Mouse (Mus musculus): ENCODE results near the gene Prm1.

Prm1 gene

DNA sequence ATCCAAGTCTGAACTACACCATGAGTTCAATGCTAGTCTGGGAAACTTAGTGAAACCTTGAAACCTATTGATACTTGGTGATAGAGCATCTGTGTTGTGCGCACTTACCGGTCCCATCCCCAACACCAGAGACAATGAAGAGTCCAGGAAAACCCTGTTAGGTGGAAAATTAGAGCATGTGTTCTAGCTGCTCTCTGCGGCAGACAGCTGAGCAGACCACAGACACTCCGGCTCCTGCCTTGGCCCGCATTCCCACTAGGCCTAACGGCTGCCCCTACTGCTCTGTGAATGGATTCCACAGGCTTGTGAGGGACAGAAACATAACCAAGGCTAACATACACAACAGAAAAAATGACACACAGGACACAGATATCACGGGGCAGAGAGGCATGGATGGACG, 32.1 kb downstream of the Prm1 start:
- CTCF ChIA-PET = interaction anchor here in 1 of 4 experiments (0.5 kb wide), 1 partner anchor 50 kb away, joined by 5 read pairs; no protein-coding TSS in a partner anchor
- POLR2A ChIA-PET = no interaction called here

DNA sequence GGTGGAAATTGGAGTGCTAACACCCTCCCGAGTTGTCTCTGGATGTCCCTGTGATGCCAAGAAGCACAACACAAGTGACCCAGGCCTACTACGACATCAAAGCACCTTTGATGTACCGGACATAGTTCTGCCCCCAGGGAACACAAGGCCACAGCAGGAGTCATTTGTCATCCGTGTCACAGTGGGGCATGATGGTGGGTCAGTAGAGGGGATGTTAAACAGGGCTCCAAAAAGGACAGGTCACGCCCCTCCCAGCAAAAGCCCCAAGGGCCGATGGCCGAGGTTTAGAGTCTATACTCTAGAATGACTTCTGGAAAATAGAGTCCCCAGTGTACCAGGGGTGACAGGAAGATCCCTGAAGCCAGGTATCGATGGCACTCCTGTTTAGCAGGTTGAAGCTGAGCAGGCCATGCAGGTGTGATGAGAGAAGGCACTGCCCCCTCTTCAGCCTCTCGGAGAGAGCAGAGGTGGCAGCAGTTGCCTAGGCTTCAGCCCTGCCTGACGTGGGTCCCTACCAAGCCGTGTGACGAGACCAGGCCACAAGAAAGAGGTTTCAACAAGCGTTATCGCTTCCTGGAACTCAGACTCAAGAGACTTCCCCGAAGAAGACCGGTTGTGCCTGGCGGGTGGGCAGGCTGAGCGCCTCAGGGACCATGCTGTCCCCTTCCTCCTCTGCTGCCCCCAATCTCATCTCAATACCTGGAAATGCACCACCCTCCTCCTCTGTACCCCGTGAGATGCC, 33.7 kb downstream of the Prm1 start:
- CTCF ChIA-PET = no interaction called here
- POLR2A ChIA-PET = no interaction called here

DNA sequence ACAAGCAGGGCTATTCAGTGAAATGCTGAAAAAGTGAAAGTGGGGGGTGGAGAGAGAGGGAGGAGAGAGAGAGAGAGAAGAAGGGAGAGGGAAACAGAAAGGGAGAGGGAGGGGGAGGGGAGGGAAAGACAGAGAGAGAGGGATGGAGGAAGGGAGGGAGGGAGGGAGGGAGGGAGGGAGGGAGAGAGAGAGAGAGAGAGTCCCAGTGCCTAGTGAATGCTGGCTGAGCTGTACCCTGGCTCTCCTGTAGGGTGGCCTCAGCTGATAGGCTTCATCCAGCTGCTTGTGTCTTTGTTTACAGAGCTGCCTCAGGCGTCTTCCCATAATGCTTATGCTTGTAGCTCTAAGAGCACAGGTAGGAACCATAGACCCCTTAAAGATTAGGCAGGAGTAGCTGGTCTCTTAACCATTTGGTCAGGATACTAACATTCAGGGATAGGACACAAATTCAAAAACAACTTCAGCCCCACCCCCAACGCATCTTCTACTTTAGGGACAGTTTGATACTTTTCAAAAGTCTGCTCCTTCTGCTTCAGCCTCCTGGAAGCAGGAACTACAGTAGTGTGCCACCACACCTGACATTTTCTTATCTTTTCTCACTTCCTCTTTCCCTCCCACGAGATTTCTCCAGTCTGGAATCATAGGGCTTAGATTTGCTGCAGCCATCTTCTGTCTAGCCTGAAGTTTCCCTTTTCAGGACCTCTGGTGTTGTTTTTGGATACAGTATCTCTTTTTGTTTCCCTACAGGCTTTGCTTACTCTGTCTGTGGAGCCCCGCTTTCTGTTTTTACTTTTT, 34.9 kb downstream of the Prm1 start:
- CTCF ChIA-PET = interaction anchor here in 3 of 4 experiments (0.5 to 1.4 kb wide), 5 partner anchors 10 to 205 kb away, joined by 3 to 5 read pairs (median 4); no protein-coding TSS in a partner anchor
- POLR2A ChIA-PET = interaction anchor here in 1 of 4 experiments (0.7 to 1.1 kb wide), 4 partner anchors 14 to 201 kb away, joined by 3 to 6 read pairs (median 3); partner anchors contain the start of gene Socs1

GRCm38 (mm10) chr16:10769661-10770060, 36.0 kb downstream of the Prm1 start:
- POLR2A ChIA-PET = interaction anchor here in 3 of 4 experiments (0.7 to 1.2 kb wide), 3 partner anchors 10 to 116 kb away, joined by 3 to 4 read pairs (median 3); no protein-coding TSS in a partner anchor
- CTCF ChIA-PET = interaction anchor here (0.6 to 1.4 kb wide), 7 partner anchors 12 to 430 kb away, joined by 3 to 4 read pairs (median 3); no protein-coding TSS in a partner anchor

GRCm38 (mm10) chr16:10768821-10769220, 36.8 kb downstream of the Prm1 start:
- ChIA-PET CTCF (interaction anchor here in 1 of 4 experiments (0.7 kb wide), 1 partner anchor 9 kb away, joined by 3 read pairs; no protein-coding TSS in a partner anchor), POLR2A (interaction anchor here in 1 of 4 experiments (1.2 kb wide), 1 partner anchor 9 kb away, joined by 3 read pairs; no protein-coding TSS in a partner anchor)

DNA sequence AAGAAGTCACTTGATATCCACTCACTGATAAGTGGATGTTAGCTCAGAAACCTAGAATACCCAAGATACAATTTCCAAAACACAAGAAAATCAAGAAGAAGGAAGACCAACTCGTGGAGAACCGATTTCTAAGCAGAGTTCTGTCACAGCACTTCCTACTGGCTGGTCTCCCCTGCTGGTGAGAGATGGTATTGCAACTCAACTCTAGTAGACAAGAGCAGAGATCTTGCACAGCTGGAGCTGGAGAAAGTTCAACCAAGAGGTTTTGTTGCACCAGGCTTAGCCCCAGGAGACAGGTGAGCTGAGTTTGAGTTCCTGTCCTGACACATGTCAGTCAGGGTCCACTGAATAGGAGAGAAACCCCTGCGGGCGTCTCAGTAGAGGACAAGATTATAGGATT, 38.5 kb downstream of the Prm1 start:
- POLR2A ChIA-PET = interaction anchor here in 1 of 4 experiments (1.0 kb wide), 1 partner anchor 127 kb away, joined by 3 read pairs; no protein-coding TSS in a partner anchor

DNA sequence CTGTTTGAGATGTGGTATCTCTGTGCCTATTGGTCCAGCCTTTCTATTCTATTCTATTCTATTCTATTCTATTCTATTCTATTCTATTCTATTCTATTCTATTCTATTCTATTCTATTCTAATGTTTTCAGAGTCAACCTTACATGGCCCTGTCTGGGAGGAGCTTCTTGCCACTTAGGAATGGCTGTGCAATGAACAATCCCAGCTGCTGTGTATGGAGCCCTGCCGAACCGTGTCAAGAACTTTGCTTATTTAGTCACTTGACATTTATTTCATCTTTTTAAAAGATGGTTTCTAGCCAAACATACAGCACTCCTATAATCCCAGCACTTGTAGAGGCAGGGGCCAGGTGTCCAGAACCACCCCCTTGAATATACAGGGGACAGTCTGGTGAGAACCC, 41.3 kb downstream of the Prm1 start:
- ChIA-PET CTCF (no interaction called here), POLR2A (interaction anchor here in 2 of 4 experiments (0.5 to 3.3 kb wide), 2 partner anchors 22 to 166 kb away, joined by 3 to 9 read pairs; no protein-coding TSS in a partner anchor)

More for the DNA sequence above, 38.5 kb downstream of the Prm1 start:
- CTCF ChIA-PET = interaction anchor here (0.6 to 1.2 kb wide), 10 partner anchors 15 to 506 kb away, joined by 3 to 5 read pairs (median 3); partner anchors contain the start of gene Tnp2 (in 1 of the 4)

DNA sequence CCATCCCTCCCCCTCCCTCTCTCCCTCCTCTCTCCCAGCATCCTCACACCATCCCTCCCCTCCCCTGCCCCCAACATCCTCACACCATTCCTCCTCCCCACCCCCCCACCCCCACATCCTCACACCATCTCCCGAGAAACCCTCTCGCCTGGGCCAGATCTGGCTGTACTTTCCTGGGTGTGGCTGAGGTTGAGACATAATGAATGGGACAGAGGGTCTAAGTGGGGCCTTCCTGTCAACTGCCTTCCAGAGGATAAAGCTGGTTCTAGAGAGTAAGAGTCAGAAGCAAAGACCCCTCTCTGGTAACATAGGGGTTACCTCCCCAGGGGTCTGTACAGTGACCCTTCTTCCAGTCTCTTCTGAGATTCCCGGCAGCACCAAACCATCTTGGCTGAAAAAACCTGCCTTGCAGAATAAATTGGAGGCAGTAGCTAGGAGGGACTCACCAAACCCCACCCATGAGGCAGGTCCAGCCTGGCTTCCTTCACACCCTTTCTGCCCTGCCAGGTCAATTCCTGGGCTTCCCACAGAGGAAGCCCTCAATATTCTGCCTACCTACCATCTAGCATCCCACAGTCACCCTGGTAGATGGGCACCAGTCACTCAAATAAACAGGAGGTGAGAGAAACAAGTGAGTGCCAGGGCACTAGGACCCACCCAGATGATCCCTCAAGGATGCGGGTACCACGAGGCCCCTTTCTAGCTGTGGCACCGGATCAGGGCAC, 41.9 kb downstream of the Prm1 start:
- CTCF ChIA-PET = no interaction called here
- POLR2A ChIA-PET = interaction anchor here in 2 of 4 experiments (0.8 to 3.3 kb wide), 2 partner anchors 23 to 188 kb away, joined by 6 to 9 read pairs; no protein-coding TSS in a partner anchor

DNA sequence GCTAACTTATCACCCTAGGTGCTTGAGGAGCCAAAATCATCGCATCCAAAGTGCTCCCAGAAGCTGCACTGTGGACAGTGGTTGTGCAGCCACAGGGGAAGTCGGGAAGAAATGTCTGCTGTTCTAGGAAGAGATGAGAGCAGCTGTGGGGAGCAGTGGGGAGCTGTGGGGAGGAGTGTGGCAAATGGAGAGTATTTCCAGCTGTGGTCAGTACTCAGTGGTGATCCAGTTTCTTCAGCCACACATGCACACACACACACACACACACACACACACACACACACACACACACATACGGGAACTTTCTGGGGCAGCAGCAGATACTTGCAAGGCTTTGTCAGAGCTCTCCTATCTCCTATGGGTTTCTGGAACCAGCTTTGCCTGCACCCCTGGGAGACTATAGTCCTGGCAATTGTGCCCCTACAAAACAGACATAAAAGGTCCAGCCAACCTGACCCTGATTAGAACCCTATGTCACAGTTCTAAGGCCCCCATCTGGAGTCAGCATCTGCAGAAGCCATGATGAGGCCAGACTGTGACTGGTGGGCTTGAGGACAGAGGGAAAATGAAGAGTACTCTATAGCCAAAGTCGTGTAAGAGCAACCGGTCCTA, 43.0 kb downstream of the Prm1 start:
- POLR2A ChIA-PET = interaction anchor here in 2 of 4 experiments (0.6 to 3.3 kb wide), 3 partner anchors 24 to 140 kb away, joined by 3 to 9 read pairs (median 3); no protein-coding TSS in a partner anchor
- CTCF ChIA-PET = no interaction called here

GRCm38 (mm10) chr16:10761182-10761581, 44.5 kb downstream of the Prm1 start:
- ChIA-PET POLR2A (interaction anchor here in 1 of 4 experiments (3.3 kb wide), 1 partner anchor 25 kb away, joined by 9 read pairs; no protein-coding TSS in a partner anchor), CTCF (interaction anchor here in 1 of 4 experiments (0.6 kb wide), 1 partner anchor 274 kb away, joined by 4 read pairs; no protein-coding TSS in a partner anchor)

- POLR2A ChIA-PET = interaction anchor here in 1 of 4 experiments (0.6 kb wide), 2 partner anchors 14 to 1568 kb away, joined by 3 read pairs; no protein-coding TSS in a partner anchor
- CTCF ChIA-PET = no interaction called here
These were observed 49.5 kb downstream of the Prm1 start for GRCm38 (mm10) chr16:10756168-10756567.

DNA sequence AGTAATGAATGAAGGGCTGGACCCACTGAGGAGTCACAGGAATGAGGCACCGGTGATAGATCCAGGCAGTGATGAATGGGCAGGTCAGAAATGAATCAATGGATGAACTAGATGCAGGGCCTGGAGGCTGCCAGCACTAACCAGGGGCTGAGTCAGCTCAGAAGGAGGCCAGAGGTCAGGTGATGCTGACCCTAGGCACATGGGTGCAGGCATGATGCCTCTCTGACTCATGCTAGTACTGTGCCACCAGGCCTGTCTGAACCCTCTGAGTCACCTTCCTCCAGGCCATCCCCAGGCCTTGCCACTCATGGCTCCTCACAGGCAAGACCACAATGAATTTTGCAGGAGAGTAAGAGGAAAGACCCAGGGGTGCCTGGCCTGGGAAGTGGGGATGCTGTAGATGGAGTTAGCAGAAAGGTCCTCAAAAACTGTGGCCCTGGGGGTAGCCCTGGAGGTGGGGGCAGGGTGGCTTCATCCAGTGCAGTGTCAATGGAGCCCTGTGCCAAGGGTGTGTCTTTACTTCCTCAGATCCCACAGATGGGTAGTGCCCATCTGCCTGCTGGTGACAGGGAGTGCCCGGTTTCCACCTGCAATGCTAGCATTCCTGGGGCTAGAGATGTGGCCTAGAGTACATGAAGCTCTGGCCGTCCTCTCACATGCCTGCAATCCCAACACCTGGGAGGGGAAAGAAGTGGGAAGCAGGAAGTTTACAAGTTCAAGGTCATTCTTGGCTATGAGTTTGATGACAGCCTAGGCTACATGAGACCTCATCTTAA, 50.9 kb downstream of the Prm1 start:
- ChIA-PET POLR2A (no interaction called here), CTCF (interaction anchor here in 1 of 4 experiments (0.6 kb wide), 1 partner anchor 20 kb away, joined by 3 read pairs; no protein-coding TSS in a partner anchor)

GRCm38 (mm10) chr16:10749824-10750223, 55.8 kb downstream of the Prm1 start:
- ChIA-PET CTCF (interaction anchor here in 1 of 4 experiments (0.7 to 2.3 kb wide), 3 partner anchors 10 to 84 kb away, joined by 3 to 9 read pairs (median 3); no protein-coding TSS in a partner anchor), POLR2A (interaction anchor here in 3 of 4 experiments (0.6 to 2.8 kb wide), 4 partner anchors 9 to 184 kb away, joined by 3 to 9 read pairs (median 4); no protein-coding TSS in a partner anchor)

DNA sequence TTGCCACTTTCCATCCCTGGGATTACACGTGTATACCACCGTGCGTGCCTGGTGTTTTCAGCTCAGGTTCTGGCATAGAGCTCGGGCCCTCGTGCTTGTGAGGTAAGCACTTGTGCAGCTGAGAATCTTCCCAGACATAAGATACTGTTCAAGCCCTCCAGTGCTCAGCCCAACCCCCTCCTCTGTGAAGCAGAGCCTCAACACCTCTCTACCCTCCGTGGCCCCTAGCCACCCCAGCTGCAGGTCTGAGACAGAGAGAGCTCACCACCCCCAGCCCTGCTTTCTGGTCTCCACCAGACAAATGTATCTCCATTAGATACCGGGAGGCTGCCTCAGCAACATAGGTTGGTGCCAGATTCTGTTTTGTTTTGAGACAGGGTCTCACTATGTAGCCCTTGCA, 56.4 kb downstream of the Prm1 start:
- CTCF ChIA-PET = interaction anchor here in 3 of 4 experiments (0.5 to 2.3 kb wide), 5 partner anchors 8 to 109 kb away, joined by 3 to 9 read pairs (median 3); no protein-coding TSS in a partner anchor
- POLR2A ChIA-PET = interaction anchor here in 3 of 4 experiments (0.6 to 2.8 kb wide), 8 partner anchors 8 to 183 kb away, joined by 3 to 9 read pairs (median 3); partner anchors contain the start of gene Tnp2 (in 1 of the 3)
